Mouse (Mus musculus) bone marrow macrophage, adult 2 months (primary cell): ENCODE measurements at regions not wholly inside any gene's neighbourhood (a gene's known extent, or its start where the extent isn't known, plus 50 kb on each side); places are given as distances from the start of the nearest gene placed in this dataset.
"Not testable (repeated sequence)": the region's sequence is repeated elsewhere in the genome, so short reads cannot be mapped to it uniquely, and the experiment has no call there.

Experiments
- CTCF ChIP-seq: IDR thresholded peaks from 2 replicates; pipeline ENCODE4 v1.5.1; 2012; ENCODE audit warnings: low read depth, mild to moderate bottlenecking, low read length, moderate library complexity
- POLR2A ChIP-seq: IDR thresholded peaks from 2 replicates; pipeline ENCODE4 v1.6.1; 2012; ENCODE audit warnings: mild to moderate bottlenecking, low read depth, low read length, borderline replicate concordance

- TF ChIP-seq POLR2A, CTCF: not testable (repeated sequence)
Measured at GRCm38 (mm10) chr1:181270469-181270868, 58.7 kb upstream of the Wdr26 start.
